Mouse (Mus musculus) brain, embryonic 18.5 days (tissue): ENCODE measurements around the gene Plgrkt.
A peak's percentile ranks its signal among the peaks of the same experiment; 100 is the strongest.
"Not testable (repeated sequence)": the region's sequence is repeated elsewhere in the genome, so short reads cannot be mapped to it uniquely, and the experiment has no call there.

Experiments
- DNase-seq: peaks from one replicate; pipeline ENCODE4 v3.0.0-alpha.2; 2012; ENCODE audit warnings: low read depth, low spot score

Gene Plgrkt

DNA sequence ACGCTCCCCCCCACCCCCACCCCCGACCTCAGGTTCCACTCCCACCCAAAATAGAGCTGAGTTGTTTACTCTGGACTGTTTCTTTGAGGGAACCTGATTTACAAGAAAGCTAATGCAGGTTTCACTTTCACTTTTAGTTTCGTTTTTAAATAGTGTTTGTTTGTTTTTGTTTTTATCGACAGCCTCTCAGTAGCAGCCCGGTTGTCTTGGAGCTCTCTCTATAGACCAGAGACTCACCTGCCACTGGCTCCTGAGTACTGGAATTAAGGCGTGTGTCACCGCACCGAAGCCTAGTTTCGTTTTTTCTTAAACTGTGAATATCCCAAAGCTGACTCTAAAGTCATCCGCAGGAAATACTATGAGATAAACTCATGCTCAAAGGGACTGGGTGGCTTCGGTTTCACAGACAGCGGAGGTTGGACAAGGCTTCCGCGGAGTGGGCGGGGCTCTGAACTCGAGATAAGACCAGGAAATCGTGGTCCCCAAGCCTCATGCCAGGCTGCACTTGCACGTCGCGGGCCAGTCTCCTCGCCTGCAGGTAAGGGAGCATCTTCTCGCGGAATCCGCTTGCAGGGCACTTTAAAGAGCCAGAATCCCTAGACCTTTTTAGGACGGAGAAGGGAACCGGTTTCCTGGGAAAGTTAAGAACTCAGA is at the start of gene Plgrkt, which contains the start of gene Cd274:
Plgrkt (minus strand) TSS at position 422 of the 654 bp plus-strand sequence.
Cd274 (plus strand) TSS at position 487 of the 654 bp plus-strand sequence.
- DNase-seq, result no peak

DNA sequence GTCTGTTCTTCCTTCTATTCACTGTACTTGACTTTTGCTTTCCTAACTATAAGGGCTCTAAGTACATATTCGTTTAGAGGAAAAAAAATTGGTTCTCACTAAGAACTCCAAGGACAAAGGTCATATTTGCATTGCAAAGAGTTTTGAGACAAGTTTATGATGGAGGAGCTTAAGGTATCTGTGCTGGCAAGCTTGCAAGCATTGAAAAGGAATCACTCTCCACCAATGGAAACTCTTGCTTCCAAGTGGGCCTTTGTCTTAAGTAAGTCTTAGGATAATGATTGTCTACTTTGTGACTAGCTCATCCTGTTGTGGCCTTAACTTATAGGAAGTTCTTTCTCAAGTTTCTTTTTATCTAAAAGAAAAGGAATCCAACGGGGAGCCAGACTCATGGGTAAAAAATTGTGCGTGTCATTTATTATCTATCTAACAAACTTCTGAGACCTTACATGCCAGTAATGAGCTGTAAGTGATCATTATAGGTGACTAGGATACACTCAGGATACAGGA is 49.3 kb upstream of the Plgrkt start:
- no peak for DNase-seq

DNA sequence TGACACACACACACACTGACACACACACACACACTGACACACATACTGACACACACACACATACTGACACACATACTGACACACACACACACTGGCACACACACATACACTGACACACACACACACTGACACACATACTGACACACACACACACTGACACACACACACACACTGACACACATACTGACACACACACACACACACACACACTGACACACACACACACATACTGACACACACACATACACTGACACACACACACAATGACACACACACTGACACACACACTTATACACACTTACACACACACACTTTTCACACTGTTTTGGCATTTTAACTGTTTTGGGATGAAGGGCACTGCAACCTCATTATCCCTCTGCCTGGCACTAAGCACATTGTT is 47.7 kb upstream of the Plgrkt start:
- not testable (repeated sequence) for DNase-seq

DNA sequence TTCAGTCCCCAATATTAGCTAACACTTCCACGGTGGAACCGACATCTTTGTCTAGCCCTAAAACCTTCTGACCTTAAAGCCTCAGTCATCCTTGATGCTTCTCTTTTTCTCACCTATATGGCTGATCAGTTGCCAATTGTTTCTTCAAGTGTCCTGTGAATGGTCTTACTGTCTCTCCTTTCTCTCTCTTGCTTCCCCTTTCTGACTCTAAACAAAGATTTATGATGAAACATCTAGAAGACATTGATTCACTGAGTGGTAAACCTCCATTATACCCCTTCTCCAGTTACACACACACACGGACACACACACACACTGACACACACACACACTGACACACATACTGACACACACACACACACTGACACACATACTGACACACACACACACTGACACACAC is 47.3 kb upstream of the Plgrkt start:
- no peak for DNase-seq

DNA sequence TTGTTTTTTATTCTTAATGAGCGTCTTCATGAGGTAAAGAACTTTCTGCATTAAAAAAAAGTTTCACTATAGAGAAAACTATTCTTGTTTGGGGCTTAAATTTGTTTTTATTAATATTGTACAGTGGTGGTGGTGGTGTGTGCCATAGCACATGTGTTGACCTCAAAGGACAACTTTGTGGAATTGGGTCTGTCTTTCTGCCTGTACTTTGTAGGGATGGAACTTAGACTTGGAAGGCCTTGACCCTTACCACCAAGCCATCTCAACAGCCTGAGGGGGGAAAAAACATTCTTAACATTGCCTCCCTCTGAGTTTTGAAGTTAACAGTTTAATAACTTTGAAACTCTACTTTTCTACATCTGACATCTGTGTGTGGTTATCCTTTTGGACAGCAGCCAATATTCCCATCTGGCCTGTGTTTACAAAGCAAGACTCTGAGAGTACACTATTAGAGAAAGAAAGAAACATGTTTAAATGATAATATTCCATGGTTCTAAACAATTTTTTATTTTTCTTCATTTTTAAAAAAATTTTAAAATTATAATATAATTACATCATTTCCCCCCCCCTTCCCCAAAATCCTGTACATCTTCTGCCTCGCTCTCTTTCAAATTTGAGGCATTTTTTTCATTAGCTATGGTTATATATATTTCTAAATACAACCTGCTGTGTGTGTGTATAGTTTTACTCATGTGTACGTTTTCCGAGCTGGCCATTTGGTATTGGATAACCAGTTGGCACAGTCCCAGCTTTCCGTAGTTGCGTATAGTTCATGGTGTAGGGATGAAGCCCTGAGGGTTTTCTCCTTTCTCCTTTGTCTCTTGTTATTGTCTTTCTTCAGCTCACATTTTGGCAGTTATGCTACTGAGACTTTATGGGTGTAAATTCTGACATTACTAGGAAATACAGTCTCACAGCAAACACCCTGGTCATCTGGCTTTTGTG is 45.6 kb upstream of the Plgrkt start:
- peak; percentile 34 for DNase-seq

DNA sequence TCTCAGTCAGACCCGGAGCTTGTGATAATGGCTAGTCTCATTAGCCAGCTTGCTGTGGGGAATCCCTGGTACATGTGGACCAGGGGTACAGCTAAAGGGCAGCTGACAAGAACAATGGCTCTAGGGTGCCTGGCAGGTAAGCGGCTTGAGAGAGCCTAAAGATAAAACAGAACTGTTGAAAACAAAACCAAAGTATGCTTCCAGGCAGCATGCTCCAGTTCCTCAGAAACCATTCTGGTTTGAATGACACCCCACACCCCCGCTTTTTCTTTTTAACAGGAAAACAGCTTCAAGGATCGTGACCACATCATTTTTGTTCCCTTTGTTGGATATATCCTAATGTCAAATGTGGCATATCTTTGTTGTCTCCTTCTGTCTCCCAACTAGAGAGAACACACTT is 43.4 kb upstream of the Plgrkt start, which contains the start of gene Pdcd1lg2:
Pdcd1lg2 (plus strand) TSS at position 301 of the 400 bp plus-strand sequence.
- no peak for DNase-seq

DNA sequence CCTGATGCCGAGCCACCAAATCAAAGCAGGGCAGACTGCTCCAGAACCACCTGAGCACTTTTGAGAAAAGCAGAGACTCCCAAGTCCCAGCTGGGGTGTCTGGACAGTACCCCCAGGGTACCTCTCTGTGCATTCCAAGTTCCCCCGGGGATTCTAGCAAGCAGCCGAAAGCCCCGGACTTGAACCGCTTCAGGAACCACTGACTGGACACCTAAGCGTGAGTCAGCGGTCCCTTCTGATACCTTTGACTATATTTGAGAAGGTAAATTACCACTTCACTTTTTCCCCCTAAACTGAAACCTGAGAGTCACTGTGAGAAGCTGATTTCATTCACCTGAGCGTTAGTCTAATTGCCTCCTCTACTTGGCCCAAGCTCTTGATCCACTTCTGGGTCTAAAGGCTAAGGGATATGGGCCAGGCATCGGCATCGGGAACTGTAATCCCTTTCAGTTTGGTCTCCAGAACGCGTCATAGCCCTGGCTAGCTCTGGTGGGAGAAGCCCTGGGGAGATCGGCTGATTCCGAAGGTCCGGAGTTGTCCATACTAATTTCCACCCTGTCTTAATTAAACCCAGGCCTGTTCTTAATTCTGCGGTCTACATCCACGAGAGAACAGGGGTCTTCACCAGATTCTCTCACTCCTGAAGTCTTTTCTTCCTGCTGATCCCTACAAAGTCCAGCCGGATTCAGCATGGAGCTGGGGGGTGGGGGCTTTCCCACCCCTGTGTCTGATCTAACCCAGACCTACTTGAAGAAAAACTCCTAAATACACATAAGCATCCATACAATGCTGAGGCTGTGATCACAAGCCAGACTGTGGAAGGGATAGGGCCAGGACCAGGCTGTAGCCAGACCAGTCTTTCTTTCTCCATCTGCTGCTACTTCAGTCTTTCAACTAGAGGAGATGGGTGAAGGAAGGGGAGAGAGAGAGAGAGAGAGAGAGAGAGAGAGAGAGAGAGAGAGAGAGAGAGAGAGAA is 39.1 kb upstream of the Plgrkt start:
- DNase-seq, result no peak

DNA sequence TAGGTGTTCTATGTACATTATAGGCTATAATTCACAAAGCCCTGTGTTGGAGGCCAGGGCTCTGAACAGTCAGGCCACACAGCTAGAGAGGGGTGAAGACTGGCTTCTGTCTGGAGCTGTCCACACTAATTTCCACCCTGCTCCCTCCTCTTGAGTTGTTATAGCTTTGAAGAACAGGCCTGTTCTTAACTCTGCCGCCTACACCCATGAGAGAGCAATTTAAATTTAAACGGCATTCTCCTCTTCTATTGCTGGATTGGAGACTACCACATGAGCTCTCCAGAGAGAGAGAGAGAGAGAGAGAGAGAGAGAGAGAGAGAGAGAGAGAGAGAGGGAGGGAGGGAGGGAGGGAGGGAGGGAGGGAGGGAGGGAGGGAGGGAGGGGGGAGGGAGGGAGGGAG is 38.2 kb upstream of the Plgrkt start:
- no peak for DNase-seq

DNA sequence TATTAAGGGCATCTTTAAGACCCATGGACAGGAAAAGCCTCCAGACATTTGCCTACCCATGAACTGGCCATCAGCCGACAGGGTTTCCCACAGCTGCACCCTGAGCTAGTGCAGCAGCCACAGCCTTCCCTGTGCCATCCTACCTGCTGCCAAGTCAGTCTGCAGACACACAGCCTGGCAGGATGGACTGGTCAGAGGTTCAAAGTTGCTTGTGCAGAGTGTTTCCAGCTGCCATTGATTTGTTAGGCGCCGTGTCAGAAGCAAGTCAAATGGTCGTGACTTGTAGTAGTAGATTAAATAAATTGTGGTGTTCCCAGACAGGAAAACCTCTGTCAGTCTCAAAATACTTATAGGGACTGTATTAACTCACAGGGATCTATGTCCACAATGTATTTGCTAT is 36.1 kb upstream of the Plgrkt start:
- DNase-seq, result no peak

DNA sequence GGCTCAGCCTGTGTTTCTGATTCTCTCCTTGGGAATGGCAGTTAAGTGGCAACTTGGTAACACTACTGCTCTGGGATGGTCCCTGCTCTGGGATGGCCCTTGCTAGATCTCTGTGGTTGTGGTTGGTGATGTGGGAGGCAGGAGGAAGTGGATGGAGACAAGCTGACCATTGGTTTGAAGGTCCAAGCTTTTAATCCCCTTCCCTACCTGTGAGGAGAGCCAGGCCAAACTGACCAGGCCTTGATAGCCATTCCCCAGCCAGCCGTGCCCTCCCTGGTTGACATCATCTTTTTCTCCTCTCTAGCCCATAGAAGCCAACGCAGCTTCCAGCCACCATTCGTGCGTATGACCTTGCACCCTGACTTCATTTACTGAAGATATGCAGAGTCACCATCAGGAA is 35.4 kb upstream of the Plgrkt start:
- no peak for DNase-seq

DNA sequence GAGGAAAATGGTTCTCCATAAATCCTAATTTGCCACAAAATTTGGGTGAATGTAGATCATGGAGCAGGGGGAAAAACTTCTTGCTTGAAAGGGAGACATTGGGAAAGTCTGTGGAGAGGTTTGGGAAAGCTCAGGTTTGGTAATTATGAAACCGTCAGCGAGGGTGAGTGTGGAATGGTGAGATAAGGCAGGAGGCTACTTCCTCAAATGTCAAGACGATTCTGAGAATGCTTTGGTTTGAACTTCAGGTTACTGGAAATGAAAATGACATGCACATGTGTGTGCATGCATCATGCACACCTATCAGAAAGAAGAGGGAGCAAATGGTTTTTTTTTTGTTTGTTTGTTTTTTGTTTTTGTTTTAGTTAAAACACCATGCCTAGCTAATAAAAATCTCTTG is 33.3 kb upstream of the Plgrkt start:
- no peak for DNase-seq

DNA sequence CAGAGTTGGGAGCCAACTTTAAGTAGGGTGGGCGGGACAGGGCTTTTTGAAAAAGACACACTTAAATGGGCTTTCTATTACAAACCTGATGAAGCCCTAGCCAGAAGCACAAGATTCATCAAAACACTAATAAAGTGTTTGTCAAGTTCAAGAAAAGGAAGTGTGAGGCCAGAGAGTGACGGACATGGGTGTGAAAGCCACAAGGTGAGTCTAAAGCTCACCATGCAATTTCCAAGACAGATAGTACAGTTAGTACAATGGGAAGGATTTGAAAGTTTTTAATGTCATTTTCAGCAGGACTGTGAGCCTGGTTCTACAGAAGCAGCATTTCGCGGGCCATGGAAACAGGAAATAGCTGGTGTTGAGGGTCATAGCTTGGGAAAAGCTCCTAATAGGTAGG is 32.6 kb upstream of the Plgrkt start:
- DNase-seq, result no peak

DNA sequence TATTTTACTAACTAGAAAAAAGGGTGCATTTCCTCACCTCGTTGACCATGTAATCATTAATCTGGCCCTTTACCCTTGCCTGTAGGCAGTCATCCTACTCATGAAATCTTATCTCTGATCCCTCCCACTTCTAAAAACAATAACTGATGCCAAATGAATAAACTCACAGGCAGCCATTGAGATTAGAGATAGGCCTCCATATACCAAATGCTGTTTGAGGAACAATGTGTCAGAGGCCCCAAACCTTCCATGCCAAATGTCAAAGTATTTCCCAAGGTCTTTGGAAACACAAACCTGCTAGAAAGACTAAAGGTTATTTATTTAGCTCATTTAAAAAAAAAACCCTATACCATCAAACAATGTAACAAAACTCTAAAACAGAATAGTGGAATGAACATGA is 29.2 kb upstream of the Plgrkt start:
- DNase-seq, result no peak

DNA sequence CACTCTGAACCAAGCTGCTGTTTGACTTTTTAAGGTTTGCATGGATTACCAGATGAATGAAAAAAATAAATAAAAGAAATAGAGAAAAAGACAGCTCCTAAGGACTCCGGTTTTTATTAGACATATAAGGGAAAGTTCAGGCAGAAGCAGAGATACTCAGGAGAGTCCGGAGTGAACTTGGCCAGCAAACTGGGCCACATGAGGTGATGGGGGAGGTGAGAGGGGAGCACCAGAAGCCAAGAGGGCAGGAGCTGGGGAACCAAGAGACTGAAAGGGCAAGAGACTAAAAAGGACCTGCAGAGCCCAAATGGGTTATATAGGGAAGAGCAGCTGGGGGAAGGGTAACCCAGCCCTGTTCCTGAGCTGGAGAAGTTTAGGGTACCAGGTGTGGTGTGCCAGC is 27.5 kb upstream of the Plgrkt start:
- DNase-seq, result no peak

DNA sequence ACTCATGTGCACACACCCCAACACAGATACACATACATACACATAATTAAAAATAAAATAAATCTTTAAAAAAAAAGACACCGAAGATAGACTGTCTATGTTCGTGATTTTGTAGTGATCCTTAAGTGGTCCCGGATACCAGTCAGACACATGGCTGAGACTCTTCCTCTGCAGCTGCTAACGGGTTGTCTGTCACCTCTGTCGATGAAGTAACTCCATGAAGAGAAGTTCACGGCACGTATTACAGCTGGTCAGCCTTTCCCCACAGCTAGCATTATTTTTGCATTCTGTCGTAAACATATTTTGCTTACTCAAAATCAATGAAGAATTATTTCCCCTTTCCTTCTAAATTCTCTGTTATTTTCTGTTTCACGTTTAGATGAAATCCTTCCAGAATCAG is 26.1 kb upstream of the Plgrkt start:
- no peak for DNase-seq

DNA sequence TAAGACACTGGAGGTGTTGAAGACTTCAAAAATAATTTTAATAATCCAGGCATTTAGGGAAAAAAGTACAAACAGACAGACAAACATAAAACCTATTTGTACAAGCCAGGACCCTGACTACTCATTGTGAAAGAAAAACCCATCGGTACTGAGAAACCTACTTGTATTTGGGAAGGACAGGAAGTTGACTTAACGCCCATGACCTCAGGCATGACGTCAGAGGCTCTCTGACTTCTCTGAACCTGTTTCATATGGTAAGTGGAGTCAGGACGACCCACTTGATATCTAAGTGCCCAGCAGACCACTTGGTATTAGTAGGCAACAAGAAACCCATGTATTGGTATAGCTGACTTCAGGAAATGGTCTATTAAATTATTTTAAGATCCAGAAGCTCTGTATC is 24.1 kb upstream of the Plgrkt start:
- DNase-seq, result no peak

DNA sequence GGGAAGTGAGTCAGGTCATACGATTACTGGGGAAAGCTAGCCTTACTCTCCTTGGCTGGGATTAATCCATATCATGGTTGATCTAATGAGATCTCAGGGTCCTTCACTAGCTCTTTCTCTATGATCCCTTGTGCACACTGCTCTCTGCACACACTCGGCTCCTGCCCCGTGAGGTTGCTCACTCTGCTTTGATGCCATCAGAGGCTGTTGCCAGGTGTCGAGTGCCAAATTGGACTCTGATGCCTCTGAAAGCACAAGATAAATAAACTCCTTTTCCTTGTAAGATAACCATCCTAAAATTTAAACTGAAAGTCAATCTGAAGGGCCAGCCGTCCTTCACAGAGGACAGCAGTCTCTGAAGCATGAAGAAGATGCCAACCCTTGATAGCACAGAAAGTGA is 23.3 kb upstream of the Plgrkt start:
- no peak for DNase-seq

DNA sequence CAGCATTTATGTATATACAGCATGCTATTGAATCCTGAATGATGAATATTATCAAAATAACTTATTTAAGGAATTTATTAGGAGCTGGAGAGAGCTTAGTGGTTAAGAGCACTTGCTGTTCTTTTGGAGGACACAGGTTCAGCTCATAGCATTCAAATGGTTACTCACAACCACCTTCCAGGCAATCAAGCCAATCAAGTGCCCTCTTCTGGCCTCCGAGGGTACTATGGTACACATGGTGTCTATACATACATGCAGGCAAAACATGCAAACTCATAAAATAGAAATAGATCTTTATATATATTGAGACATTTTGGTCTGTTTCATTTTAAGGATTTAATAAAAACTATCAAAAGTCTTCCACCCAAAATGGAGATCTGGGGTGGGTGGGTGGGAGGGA is 21.6 kb upstream of the Plgrkt start:
- no peak for DNase-seq

DNA sequence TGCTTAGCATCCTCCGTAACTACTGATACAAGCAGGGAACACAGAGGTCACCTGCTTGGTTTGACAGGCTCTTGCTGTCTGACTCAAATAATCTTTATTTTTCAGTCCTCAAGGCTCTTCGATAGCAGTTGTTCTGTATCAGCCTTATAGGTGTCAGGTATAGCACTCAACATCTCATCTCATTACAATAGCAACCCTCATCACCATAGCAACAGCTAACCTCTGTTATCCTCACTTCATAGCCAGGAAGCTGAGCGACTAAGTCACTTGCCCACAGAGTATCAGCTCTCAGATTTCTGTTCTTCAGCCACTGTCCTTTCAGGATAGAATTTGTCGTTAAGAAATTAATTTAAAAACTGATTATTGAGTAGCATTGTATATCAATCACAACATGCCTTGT is 18.6 kb upstream of the Plgrkt start:
- DNase-seq, result no peak

DNA sequence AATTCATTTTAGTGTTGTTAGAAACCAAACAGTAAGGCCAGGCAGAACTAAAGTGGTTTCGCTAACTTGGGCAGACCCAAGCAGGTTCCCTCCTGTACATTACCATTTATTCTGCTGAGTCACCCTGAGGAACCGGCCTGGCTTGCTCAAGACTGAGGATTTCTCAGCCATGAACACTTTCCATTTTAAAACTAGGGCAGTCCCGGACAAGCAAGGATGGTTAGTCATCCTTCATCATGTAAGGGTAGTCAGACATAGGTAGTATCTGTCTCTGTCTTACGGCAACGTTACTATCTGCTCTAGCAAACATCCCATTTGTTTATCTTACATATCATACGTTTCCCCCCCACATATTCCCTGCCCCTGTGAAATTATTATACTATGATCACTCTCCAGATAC is 17.8 kb upstream of the Plgrkt start:
- no peak for DNase-seq

DNA sequence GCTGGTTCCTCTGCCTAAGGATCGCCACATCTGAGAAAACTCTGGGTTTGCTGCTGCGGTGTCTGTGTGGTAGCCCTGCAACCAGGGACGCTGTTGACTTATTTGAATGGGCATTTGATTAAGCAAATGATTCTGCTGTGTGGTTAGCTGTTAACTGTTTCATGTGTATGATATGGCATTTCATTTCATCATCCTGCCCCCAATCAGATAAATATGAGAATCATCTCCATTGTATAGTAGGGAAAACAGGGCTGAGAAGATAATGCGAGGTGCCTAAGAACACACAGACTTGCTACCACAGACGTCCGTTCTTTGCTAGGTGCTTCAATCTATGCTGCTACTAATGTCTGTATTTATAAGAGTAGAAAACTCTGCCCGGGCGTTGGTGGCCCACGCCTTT is 17.2 kb upstream of the Plgrkt start:
- no peak for DNase-seq

DNA sequence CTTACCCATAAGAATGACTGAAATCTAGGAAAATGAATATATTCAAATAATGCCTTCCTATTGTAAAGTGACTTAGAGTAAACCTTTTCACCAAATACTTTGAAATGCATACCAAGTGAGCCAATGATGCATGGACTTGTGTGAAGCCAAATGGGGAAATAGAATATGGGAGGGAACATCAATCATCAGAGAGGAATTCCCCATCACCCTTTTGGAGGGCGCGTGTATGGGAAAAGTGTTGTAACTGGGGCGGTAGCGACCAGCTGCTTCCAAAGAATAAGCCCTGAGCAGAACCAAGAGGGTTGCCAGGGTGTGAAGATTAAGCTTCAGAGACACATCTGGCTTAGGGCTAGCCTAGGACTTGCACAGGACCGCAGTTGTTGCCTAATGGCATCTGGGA is 16.2 kb upstream of the Plgrkt start:
- no peak for DNase-seq
